Mouse (Mus musculus) lung, postnatal 0 days (tissue): ENCODE measurements around the gene Arhgef28.

ENCODE experiments used
- CTCF ChIP-seq: IDR thresholded peaks from 2 replicates; pipeline ENCODE4 v1.5.1; 2016; ENCODE audit warnings: antibody characterized with exemption, mild to moderate bottlenecking
- EP300 ChIP-seq: IDR thresholded peaks from 2 replicates; pipeline ENCODE4 v1.6.1; 2016; ENCODE audit warnings: antibody characterized with exemption, mild to moderate bottlenecking, control low read depth

DNA sequence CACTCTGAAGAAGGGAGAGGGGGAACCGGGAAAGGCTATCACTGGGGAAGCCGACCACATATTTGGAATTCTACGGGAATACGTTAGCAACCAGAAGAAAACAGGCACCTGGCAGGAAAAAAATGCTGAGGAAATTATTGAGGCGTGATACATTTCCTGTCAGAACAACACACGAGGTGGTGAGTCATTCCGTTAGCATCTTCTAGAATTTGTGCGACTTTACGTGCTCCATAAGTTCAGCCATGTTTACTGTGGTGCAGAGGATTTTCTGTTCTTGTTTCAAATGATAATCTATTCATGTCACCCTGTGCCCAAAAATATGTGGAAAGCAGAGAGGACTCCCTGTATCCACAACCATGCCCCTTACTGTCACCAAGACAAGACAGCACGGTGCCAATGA is 13.6 kb downstream of the Arhgef28 start:
- TF ChIP-seq CTCF (no peak), EP300 (no peak; the same call in 1 of the 2 replicates)
